Mouse (Mus musculus) stomach, adult 2 months (tissue): ENCODE results near the gene Mymk. TPM values are rescaled to one million over a fixed set of nuclear protein-coding genes. Genes with fewer than 3 reads are reported as not detected.

ENCODE experiments used
- polyA plus RNA-seq: library from polyadenylated mRNA; depleted of rRNA; stranded (reverse); fragments of >200 nt; gene quantifications from 2 replicates; pipeline ENCODE4 v1.2.3, GENCODE M21; 2012; rRNA removed

Gene Mymk
- not detected in 2 replicates for polyA plus RNA-seq

GRCm38 (mm10) chr2:27071978-27072377 is at the start of gene Mymk:
TSS of gene Mymk (minus strand) at chr2:27072179.

GRCm38 (mm10) chr2:27079152-27079584 is 7.2 kb upstream of the Mymk start, which contains the start of gene Adamtsl2:
TSS of gene Adamtsl2 (plus strand) at chr2:27079379.

GRCm38 (mm10) chr2:27027618-27028436 is 44.2 kb downstream of the Mymk start, which contains the start of gene Slc2a6:
TSS of gene Slc2a6 (minus strand) at chr2:27027998.

Other genes with a start within 250 kb of the Mymk start
- 0.56 and 0.79 TPM in 2 replicates for gene Abo, start 207.2 kb downstream of the Mymk start, polyA plus RNA-seq
- 1.8 and 2.7 TPM in 2 replicates for gene Surf6, start 169.3 kb downstream of the Mymk start, polyA plus RNA-seq
- gene Med22, start 161.5 kb downstream of the Mymk start, polyA plus RNA-seq: 17.2 and 18.7 TPM in 2 replicates
- gene Rpl7a, start 161.4 kb downstream of the Mymk start, polyA plus RNA-seq: 223 and 229 TPM in 2 replicates
- 7.5 and 11.6 TPM in 2 replicates for gene Surf2, start 155.8 kb downstream of the Mymk start, polyA plus RNA-seq
- gene Surf1, start 155.6 kb downstream of the Mymk start, polyA plus RNA-seq: 23.8 and 33.8 TPM in 2 replicates
- 98.7 and 211 TPM in 2 replicates for gene Surf4, start 138.3 kb downstream of the Mymk start, polyA plus RNA-seq
- gene Stkld1, start 138.1 kb downstream of the Mymk start, polyA plus RNA-seq: not detected in 2 replicates
- 6.8 and 7.4 TPM in 2 replicates for gene Rexo4, start 107.8 kb downstream of the Mymk start, polyA plus RNA-seq
- 0.04 and 0.15 TPM in 2 replicates for gene Adamts13, start 98.8 kb downstream of the Mymk start, polyA plus RNA-seq
- gene Cacfd1, start 62.3 kb downstream of the Mymk start, polyA plus RNA-seq: 40.8 and 44.4 TPM in 2 replicates
- 3.8 and 4.3 TPM in 2 replicates for gene Slc2a6, start 44.2 kb downstream of the Mymk start, polyA plus RNA-seq
- gene Adamtsl2, start 7.2 kb upstream of the Mymk start, polyA plus RNA-seq: 2.6 and 2.7 TPM in 2 replicates
- gene Fam163b, start 70.3 kb upstream of the Mymk start, polyA plus RNA-seq: 0.02 TPM in 1 of 2 replicates, not detected in the other
- gene Dbh, start 93.1 kb upstream of the Mymk start, polyA plus RNA-seq: 0.48 and 0.60 TPM in 2 replicates
- 5.3 and 7.0 TPM in 2 replicates for gene Sardh, start 176.2 kb upstream of the Mymk start, polyA plus RNA-seq